Mouse (Mus musculus) liver, postnatal 0 days (tissue): ENCODE data around the gene Dennd4b. TPM values are rescaled to one million over a fixed set of nuclear protein-coding genes. Genes with fewer than 3 reads are reported as not detected.

Experiments
- ATAC-seq: fragments of 200-750 bp; cut with Nextera tagmentation; 2 replicates; pipeline ENCODE4 v1.8.0; 2017; ENCODE audit warnings: mild to moderate bottlenecking, moderate library complexity
- DNase-seq: peaks from one replicate; pipeline ENCODE4 v3.0.0-alpha.2; 2016
- H3K27ac ChIP-seq: fragments of 300-500 bp; sonication (generic); 2 replicates; pipeline ENCODE4 v1.5.1; 2014; ENCODE audit warnings: antibody characterized with exemption, moderate library complexity, mild to moderate bottlenecking, low read depth
- H3K27me3 ChIP-seq: fragments of 300-500 bp; sonication (generic); 2 replicates; pipeline ENCODE4 v1.6.1; 2014; ENCODE audit warnings: low read length, control low read depth, mixed read lengths; ENCODE audit not compliant: insufficient read depth
- H3K36me3 ChIP-seq: fragments of 300-500 bp; sonication (generic); replicated peaks from 2 replicates; pipeline ENCODE4 v1.6.1; 2014; ENCODE audit warnings: mild to moderate bottlenecking, control low read depth, low read length, moderate library complexity, mixed read lengths; ENCODE audit not compliant: insufficient read depth
- H3K4me1 ChIP-seq: fragments of 300-500 bp; sonication (generic); 2 replicates; pipeline ENCODE4 v1.6.1; 2014; ENCODE audit warnings: antibody characterized with exemption, mild to moderate bottlenecking, control low read depth; ENCODE audit not compliant: insufficient read depth
- H3K4me2 ChIP-seq: fragments of 300-500 bp; sonication (generic); 2 replicates; pipeline ENCODE4 v1.6.1; 2014; ENCODE audit warnings: low read depth, mild to moderate bottlenecking, low read length, moderate library complexity, mixed read lengths
- H3K4me3 ChIP-seq: fragments of 300-500 bp; sonication (generic); 2 replicates; pipeline ENCODE4 v1.5.1; 2014; ENCODE audit warnings: low read depth, low read length
- H3K9ac ChIP-seq: fragments of 300-500 bp; sonication (generic); replicated peaks from 2 replicates; pipeline ENCODE4 v1.6.1; 2014; ENCODE audit warnings: mild to moderate bottlenecking, moderate library complexity
- H3K9me3 ChIP-seq: fragments of 300-500 bp; sonication (generic); 2 replicates; pipeline ENCODE4 v1.6.1; 2016; ENCODE audit warnings: mild to moderate bottlenecking, control low read depth, low read length, mixed read lengths
- CTCF ChIP-seq: sonication (generic); IDR thresholded peaks from 2 replicates; pipeline ENCODE4 v1.5.1; 2016; ENCODE audit warnings: antibody characterized with exemption, low read depth
- EP300 ChIP-seq: IDR thresholded peaks from 2 replicates; pipeline ENCODE4 v1.6.1; 2016; ENCODE audit warnings: antibody characterized with exemption, low read depth, mild to moderate bottlenecking
- WGBS: fragments of 180-500 bp; shearing (Covaris S2); extraction: QIAGEN DNeasy Blood & Tissue Kit; methylation state at CpG from one replicate; pipeline ENCODE4 v1.1.7; 2014; ENCODE audit not compliant: insufficient replicate concordance; 5-methylcytosine and 5-hydroxymethylcytosine counted together
- polyA plus RNA-seq: library from polyadenylated mRNA; unstranded; fragments of >200 nt; fragmentation: Nextera tagmentation; extraction: Ambion mirVana; gene quantifications from 2 replicates; pipeline ENCODE4 v1.2.1, GENCODE M21; 2015

Gene Dennd4b
- polyA plus RNA-seq, 1 experiment from 2014 or later, result 2.0 TPM

DNA sequence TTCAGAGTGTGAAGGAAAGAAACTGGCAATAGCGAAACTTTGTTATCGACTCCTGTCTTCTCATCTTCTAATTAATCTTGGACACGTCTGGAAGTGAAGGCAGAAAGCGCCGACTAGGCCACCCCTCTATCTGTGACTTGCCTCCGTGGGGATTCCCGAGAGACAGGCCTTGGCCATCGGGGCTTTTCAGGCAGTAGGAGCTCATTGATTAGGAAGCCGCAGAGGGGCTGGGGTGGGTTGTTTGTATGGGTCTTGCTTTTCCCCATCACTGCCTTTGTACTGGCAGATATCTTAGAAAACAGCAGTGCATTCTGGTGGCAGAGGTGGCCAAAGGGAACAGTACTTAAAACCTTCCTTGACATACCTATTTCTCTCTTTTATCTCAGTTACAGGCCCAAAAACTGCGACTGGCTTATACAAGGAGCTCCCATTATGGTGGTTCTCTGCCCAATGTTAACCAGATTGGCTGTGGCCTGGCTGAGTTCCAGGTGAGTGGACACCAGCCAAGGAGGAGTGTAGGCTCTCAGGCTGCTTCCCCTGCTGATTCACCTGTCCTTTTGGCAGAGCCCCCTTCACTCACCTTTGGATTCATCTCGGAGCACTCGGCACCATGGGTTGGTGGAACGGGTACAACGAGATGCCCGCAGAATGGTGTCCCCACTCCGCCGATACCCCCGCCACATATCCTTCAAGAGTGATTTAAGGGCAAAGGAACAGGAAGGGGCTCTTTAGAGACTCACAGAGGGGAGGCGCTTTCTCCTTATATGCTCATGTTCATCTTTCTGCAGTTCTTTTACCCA is 8.1 kb upstream of the Dennd4b start:
- WGBS, result 87% methylated on average over 19 of the region's 19 CpGs
- no peak overlapping the region for H3K27ac ChIP-seq
- H3K9ac ChIP-seq, result no peak overlapping the region
- peaks cover 15% of the 10 kb centered on the region for H3K4me1 ChIP-seq
- no peak overlapping the region for H3K4me3 ChIP-seq
- TF ChIP-seq CTCF, result no peak
- no peak for TF ChIP-seq EP300
- H3K27me3 ChIP-seq, result no peaks in the 10 kb centered on the region
- DNase-seq (no peak), ATAC-seq (no peak)
- H3K36me3 ChIP-seq, result peaks cover 36% of the 10 kb centered on the region
- no peak overlapping the region for H3K4me2 ChIP-seq
- no peaks in the 10 kb centered on the region for H3K9me3 ChIP-seq

DNA sequence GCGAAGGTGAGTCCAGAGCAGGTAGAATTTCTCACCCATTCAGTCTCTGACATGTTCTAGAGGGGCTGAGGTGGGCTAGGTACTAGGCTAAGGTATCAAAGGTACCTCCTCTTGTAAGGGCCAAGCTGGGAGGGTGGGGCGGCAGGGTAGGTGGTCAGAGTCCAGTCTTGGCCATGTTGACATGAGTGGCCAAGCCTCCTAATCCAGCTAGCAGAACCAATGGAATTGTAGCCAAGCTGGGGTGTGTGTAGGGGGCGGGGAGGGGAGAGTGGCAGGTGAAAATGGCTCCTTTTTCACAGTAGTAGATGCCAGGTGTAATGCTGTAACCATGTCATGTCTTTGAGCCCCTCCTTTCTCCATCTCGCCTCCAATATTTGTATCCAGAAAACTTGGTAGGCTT is 6.5 kb upstream of the Dennd4b start:
- DNase-seq (peak; percentile 70), ATAC-seq (peak; percentile 68)
- H3K4me1 ChIP-seq, result peaks cover 15% of the 10 kb centered on the region
- no peak overlapping the region for H3K9ac ChIP-seq
- no peak overlapping the region for H3K4me2 ChIP-seq
- peak overlapping the region; percentile 79 for H3K27ac ChIP-seq
- no peaks in the 10 kb centered on the region for H3K27me3 ChIP-seq
- TF ChIP-seq CTCF, result no peak
- TF ChIP-seq EP300, result peak; percentile 82
- no peaks in the 10 kb centered on the region for H3K9me3 ChIP-seq
- H3K36me3 ChIP-seq, result peaks cover 52% of the 10 kb centered on the region
- WGBS, result 66% methylated on average over 4 of the region's 4 CpGs
- H3K4me3 ChIP-seq, result no peak overlapping the region

DNA sequence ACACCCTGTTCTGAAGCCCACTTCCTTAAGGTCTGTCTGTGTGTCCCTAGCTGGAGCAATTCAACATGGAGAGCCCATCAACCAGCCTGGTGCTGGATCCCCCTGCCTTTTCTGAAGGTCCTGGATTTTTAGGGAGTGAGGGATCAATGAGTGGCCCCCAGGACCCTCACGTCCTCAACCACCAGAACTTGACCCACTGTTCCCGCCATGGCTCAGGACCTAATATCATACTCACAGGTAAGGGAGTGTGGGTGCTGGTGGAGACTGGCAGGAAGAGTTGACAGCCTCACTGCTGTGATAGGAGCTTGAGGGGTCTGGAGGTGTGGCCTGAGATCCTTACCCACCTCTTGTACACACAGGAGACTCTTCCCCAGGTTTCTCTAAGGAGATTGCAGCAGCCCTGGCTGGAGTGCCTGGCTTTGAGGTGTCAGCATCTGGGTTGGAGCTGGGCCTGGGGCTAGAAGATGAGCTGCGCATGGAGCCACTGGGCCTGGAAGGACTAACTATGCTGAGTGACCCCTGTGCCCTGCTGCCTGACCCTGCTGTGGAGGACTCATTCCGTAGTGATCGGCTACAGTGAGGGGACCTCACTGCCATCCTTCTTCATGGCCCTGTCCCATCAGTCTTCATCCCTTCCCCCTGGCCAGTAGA is 1.7 kb upstream of the Dennd4b start:
- Histone ChIP-seq H3K27ac (no peak overlapping the region), H3K4me2 (no peak overlapping the region), H3K9me3 (no peaks in the 10 kb centered on the region), H3K27me3 (no peaks in the 10 kb centered on the region), H3K9ac (no peak overlapping the region), H3K36me3 (peaks cover 54% of the 10 kb centered on the region), H3K4me3 (no peak overlapping the region), H3K4me1 (peaks cover 26% of the 10 kb centered on the region)
- ATAC-seq, result no peak
- no peak for TF ChIP-seq CTCF
- TF ChIP-seq EP300, result no peak
- 93% methylated on average over 5 of the region's 5 CpGs for WGBS
- DNase-seq, result no peak

DNA sequence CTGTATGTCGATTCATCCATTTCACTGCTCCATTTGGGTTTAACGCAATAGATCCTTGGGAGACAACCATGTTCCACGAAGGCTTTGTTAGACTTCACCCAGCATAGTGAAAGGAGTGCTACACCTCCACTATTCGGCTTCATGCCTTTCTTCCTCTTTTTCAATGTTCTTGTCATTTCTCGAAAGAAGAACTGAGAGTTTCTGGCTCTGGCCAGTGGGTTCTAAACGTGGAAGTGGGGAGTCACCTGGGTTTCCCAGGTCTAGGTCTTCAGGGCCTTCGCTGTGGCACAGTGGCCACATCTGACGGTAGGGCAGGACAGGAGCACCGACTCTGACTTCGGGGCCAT is 325 bp upstream of the Dennd4b start:
- Histone ChIP-seq H3K4me2 (peak overlapping the region; percentile 87), H3K9ac (peak overlapping the region; percentile 81), H3K27me3 (no peaks in the 10 kb centered on the region), H3K9me3 (no peaks in the 10 kb centered on the region), H3K36me3 (peaks cover 45% of the 10 kb centered on the region), H3K4me1 (peaks cover 27% of the 10 kb centered on the region), H3K27ac (peak overlapping the region; percentile 98), H3K4me3 (peak overlapping the region; percentile 76)
- 19% methylated on average over 10 of the region's 10 CpGs for WGBS
- TF ChIP-seq CTCF (no peak), EP300 (no peak; the same call in 1 of the 2 replicates)
- ATAC-seq, result no peak
- DNase-seq, result no peak

DNA sequence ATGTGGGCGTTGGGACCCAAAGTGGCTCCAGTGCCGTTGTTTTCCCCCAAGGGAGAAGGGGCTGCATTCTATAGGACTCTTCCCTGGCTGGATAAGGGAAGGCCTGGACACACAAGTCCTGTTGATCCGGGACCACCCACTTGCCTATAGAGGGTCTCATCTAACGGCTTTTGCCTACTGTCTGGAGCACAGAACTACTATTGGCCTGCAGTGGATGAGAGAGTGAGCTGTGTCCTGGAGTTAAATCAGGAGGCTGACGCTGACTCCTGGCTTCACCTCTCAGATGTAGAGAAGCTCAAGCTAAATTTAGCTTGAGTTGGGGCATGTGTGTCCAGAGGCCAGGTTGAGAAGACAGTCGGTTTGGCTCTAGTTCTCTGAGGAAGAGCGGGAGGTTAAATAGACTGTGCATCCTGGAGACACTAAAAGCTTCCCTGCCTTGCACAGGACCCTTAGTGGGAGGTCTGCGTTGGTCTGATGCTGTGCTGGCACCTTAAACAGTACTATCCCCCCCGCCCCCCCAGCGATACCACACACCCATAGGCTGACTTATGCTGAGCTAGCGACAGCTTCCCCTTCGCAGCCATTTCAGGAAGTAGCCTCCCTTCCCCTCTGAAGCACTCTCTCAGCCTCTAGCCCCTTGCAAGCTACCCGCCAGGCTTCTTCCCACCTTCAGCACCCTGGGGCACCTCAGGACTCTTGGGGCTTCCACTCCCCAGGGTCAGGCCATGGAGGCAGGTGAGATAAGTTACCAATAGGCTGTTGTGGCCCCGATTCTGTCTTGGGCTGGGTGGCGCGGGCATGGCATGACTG is 1.2 kb downstream of the Dennd4b start:
- WGBS, result 12% methylated on average over 16 of the region's 16 CpGs
- peak overlapping the region; percentile 98 for H3K27ac ChIP-seq
- ATAC-seq, result peak; percentile 5
- H3K9me3 ChIP-seq, result no peaks in the 10 kb centered on the region
- H3K27me3 ChIP-seq, result no peaks in the 10 kb centered on the region
- TF ChIP-seq CTCF, result no peak
- no peak for TF ChIP-seq EP300
- peak overlapping the region; percentile 76 for H3K4me3 ChIP-seq
- H3K36me3 ChIP-seq, result peaks cover 36% of the 10 kb centered on the region
- peak overlapping the region; percentile 81 for H3K9ac ChIP-seq
- peaks cover 27% of the 10 kb centered on the region for H3K4me1 ChIP-seq
- peak; percentile 58 for DNase-seq
- H3K4me2 ChIP-seq, result peak overlapping the region; percentile 87
